Mouse (Mus musculus) liver, embryonic 18 days (tissue): ENCODE results near the gene Fibin. TPM values are rescaled to one million over a fixed set of nuclear protein-coding genes. Genes with fewer than 3 reads are reported as not detected.

Source experiments
- polyA plus RNA-seq: library from polyadenylated mRNA; depleted of rRNA; stranded (reverse); fragments of >200 nt; gene quantifications from 2 replicates; pipeline ENCODE4 v1.2.3, GENCODE M21; 2012; rRNA removed

The Fibin gene
- polyA plus RNA-seq: 0.42 and 0.70 TPM in 2 replicates

DNA sequence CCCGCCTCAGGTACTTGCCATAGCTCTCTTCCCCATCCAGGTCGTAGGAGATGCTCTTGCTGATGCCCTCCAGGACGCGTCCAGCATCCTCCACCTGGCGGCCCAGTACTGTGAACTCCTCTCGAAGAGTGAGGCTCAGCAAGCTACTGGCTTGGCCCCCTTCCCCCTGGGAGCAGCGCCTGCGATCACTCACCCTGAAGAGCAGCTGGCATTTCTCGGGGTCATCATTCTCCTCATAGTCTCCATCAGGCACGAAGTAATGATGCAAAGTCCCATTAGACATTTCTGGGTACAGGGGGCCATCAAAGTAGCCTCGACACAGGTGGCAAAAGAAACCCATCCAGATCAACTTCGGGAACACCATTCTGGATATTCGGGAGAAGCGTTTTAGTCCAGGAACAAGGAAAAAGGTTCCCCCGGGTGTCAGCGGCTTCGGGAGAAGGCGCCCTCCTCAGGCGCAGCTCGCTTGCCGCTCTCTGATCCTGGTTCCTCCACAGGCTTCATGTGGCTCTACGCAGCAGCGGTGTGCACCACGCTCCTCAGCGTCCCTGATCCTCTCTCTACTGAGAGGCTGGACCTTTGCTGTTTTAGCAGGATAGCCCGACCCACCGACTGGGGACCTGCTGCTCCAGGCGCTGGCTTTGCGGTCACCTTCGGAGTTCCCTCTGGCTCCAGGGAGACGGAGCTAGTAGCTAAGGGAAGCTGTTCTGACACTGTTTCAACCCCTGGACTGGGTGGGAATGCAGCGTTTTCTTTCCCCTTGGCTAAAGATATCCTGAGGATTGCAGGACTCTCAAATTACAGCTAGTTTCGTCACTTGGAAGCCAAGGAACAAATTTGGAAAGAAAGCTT lies at the start of gene Fibin:
Gene Fibin, minus strand, starts transcription at position 752 of the 852 bp plus-strand sequence.

DNA sequence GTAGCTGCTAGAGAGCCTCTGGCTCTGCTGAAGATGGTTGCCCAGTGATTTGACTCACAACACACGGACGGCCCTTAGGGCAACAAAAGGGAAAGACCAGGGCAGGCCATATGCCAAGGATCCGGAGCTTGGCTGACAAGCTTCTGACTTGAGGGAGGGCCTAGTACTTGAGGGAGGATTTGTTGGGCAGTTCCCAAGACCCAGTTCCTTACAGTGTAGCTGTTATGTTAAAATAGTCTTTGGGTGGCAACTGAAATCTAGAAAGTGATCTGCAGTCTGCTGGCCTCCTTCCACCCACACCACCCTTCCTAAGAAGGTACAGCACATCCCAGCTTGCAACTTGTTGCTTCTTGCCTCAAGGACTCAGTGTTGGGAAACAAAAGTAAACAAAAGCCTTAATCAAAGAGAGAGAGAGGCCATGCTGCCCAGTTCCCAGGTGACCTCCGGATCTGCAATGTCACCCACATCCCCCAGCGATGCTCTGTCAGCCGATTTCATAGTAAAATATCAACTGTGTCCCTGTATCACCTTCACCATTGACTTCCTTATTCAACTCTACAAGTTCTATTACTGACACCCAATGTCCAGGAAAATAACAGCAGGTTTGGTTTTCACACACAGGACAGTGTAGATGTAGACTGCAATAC lies 48.4 kb downstream of the Fibin start, which contains the start of gene Bbox1:
Gene Bbox1, minus strand, starts transcription at position 52 of the 647 bp plus-strand sequence.

Other genes starting within 250 kb of the Fibin start
- gene Bbox1, start 48.6 kb downstream of the Fibin start, polyA plus RNA-seq: 8.1 and 8.5 TPM in 2 replicates
- not detected in 2 replicates for gene Slc5a12, start 234.1 kb upstream of the Fibin start, polyA plus RNA-seq